Comparison of ENCODE assay signal across 11 mouse cellular contexts in the genomic region with DNA sequence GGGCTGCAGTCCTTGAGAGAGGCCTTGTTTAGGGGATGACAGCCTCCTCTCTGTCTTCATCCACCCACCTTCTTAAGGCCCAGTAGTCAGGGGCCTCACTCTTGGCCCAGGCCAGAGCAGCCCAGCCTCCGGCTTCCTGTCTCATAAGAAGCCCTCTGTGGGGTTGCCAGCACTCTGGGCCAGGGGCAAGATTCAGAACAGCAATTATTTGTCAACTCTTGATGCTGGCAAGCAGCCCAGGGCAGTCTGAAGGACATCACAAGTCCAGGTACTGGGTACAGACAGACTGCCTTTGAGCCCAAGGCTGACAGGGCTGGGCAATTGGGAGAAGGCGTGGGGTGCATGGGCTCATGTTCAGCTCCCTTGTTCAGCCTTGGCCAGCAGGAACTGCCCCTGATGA.
DNase-seq lines count a peak whose midpoint lies in the region; ATAC-seq lines count a peak whose summit lies in the region.
"Had no signal": no experiment of that assay in that cellular context is flagged by ENCODE, and none has a peak within 500 bp of the region (broad histone marks: within the 10 kb centered on the region; RNA-seq: fewer than 3 reads in every experiment).

No protein-coding gene starts in this region.

- intact Hi-C loops in left cerebral cortex, postnatal 4 days (cut with DNase I), result no loop called here

- peaks cover 18% of the 10 kb centered on the region for H3K36me3 ChIP-seq in forebrain, embryonic 10.5 days (replicated peaks)
- no peaks in the 10 kb centered on the region for H3K36me3 ChIP-seq in forebrain, embryonic 11.5 days (ENCODE audit: control insufficient read depth, insufficient read depth, low read length)
- H3K36me3 ChIP-seq in lung, embryonic 16.5 days (ENCODE audit: control insufficient read depth, insufficient read depth, low read length), result no peaks in the 10 kb centered on the region
- no peaks in the 10 kb centered on the region for H3K36me3 ChIP-seq in embryonic facial prominence, embryonic 15.5 days
- H3K36me3 ChIP-seq: heart, embryonic 13.5 days had no signal

- H3K27ac ChIP-seq in forebrain, embryonic 10.5 days, result 0 out of 2 replicates have a peak overlapping the region, but pooled peaks have one; percentile 12
- H3K27ac ChIP-seq in forebrain, embryonic 11.5 days (ENCODE audit: low read depth, low read length), result no peak overlapping the region
- H3K27ac ChIP-seq in lung, embryonic 16.5 days (ENCODE audit: low read length), result no peak overlapping the region
- H3K27ac ChIP-seq in embryonic facial prominence, embryonic 15.5 days (replicated peaks), result no peak overlapping the region
- H3K27ac ChIP-seq: heart, embryonic 13.5 days had no signal

- no peaks in the 10 kb centered on the region; the same call in 1 of the 2 replicates for H3K9me3 ChIP-seq in forebrain, embryonic 10.5 days
- H3K9me3 ChIP-seq in forebrain, embryonic 11.5 days (ENCODE audit: control insufficient read depth, low read length), result no peaks in the 10 kb centered on the region
- no peaks in the 10 kb centered on the region for H3K9me3 ChIP-seq in lung, embryonic 16.5 days (ENCODE audit: control insufficient read depth, low read length)
- H3K9me3 ChIP-seq in embryonic facial prominence, embryonic 15.5 days (replicated peaks), result no peaks in the 10 kb centered on the region
- H3K9me3 ChIP-seq: heart, embryonic 13.5 days had no signal

- peaks cover 16% of the 10 kb centered on the region; the same call in 1 of the 2 replicates for H3K4me1 ChIP-seq in forebrain, embryonic 10.5 days
- H3K4me1 ChIP-seq in forebrain, embryonic 11.5 days (replicated peaks; ENCODE audit: control insufficient read depth, insufficient read depth, low read length), result no peaks in the 10 kb centered on the region
- H3K4me1 ChIP-seq in lung, embryonic 16.5 days (replicated peaks; ENCODE audit: control insufficient read depth, insufficient read depth, low read length), result 0 out of 2 replicates have a peak, but pooled peaks cover 3% of the 10 kb centered on the region
- 0 out of 2 replicates have a peak, but pooled peaks cover 18% of the 10 kb centered on the region for H3K4me1 ChIP-seq in embryonic facial prominence, embryonic 15.5 days

- ATAC-seq in forebrain, embryonic 11.5 days (replicated peaks; ENCODE audit: low FRiP score), result no peak
- 0 out of 2 replicates have a peak, but pooled peaks have one; percentile 9 for ATAC-seq in lung, embryonic 16.5 days (ENCODE audit: low read depth)
- peak; percentile 32; the same call in 1 of the 2 replicates for ATAC-seq in embryonic facial prominence, embryonic 15.5 days (ENCODE audit: insufficient number of reproducible peaks, low FRiP score, low TSS enrichment, low read depth)
- ATAC-seq: liver, postnatal 0 days had no signal

- no peak overlapping the region for H3K9ac ChIP-seq in forebrain, embryonic 11.5 days (ENCODE audit: low read length)
- H3K9ac ChIP-seq in lung, embryonic 16.5 days (ENCODE audit: low read length), result no peak overlapping the region
- no peak overlapping the region for H3K9ac ChIP-seq in embryonic facial prominence, embryonic 15.5 days
- H3K9ac ChIP-seq: heart, embryonic 13.5 days; liver, postnatal 0 days had no signal

- no peak for DNase-seq in forebrain, embryonic 10.5 days (ENCODE audit: extremely low spot score, low spot score)
- DNase-seq in forebrain, embryonic 11.5 days (ENCODE audit: low spot score), result no peak
- DNase-seq in lung, postnatal 25 days (ENCODE audit: low spot score), result no peak
- peak; percentile 46 for DNase-seq in left cerebral cortex, postnatal 4 days
- DNase-seq in thymus, postnatal 36 days, result no peak
- DNase-seq in heart, adult 11 months, result no peak
- DNase-seq: liver, postnatal 0 days had no signal

- no peak overlapping the region for H3K4me3 ChIP-seq in forebrain, embryonic 10.5 days
- no peak overlapping the region for H3K4me3 ChIP-seq in forebrain, embryonic 11.5 days (ENCODE audit: low read depth, low read length)
- H3K4me3 ChIP-seq in lung, embryonic 16.5 days (ENCODE audit: low read length), result no peak overlapping the region
- H3K4me3 ChIP-seq in embryonic facial prominence, embryonic 15.5 days (replicated peaks), result no peak overlapping the region
- H3K4me3 ChIP-seq: erythroblast, embryonic 14.5 days; heart, embryonic 13.5 days had no signal

- 88% methylated on average over 2 of the region's 2 CpGs for WGBS in forebrain, embryonic 10.5 days
- WGBS in forebrain, embryonic 11.5 days, result 90% methylated on average over 2 of the region's 2 CpGs
- 76% methylated on average over 2 of the region's 2 CpGs for WGBS in lung, embryonic 16.5 days
- 83% methylated on average over 2 of the region's 2 CpGs for WGBS in embryonic facial prominence, embryonic 15.5 days

- H3K27me3 ChIP-seq in forebrain, embryonic 10.5 days (ENCODE audit: poor library complexity, severe bottlenecking), result no peaks in the 10 kb centered on the region
- H3K27me3 ChIP-seq in forebrain, embryonic 11.5 days (ENCODE audit: control insufficient read depth, insufficient read depth, low read length), result no peaks in the 10 kb centered on the region
- H3K27me3 ChIP-seq in lung, embryonic 16.5 days (ENCODE audit: control insufficient read depth, insufficient read depth, low read depth, low read length), result no peaks in the 10 kb centered on the region
- no peaks in the 10 kb centered on the region for H3K27me3 ChIP-seq in embryonic facial prominence, embryonic 15.5 days
- H3K27me3 ChIP-seq: heart, embryonic 13.5 days had no signal

- H3K4me2 ChIP-seq in forebrain, embryonic 11.5 days (ENCODE audit: low read depth, low read length, severe bottlenecking), result no peak overlapping the region
- no peak overlapping the region for H3K4me2 ChIP-seq in lung, embryonic 16.5 days (ENCODE audit: low read depth, low read length)
- no peak overlapping the region for H3K4me2 ChIP-seq in embryonic facial prominence, embryonic 15.5 days (replicated peaks)
- H3K4me2 ChIP-seq: heart, embryonic 13.5 days had no signal
